Comparison of ENCODE assay signal across 9 mouse cellular contexts in genomic region chr11:85840031-85840802, GRCm38 (mm10). TPM values are rescaled to one million over a fixed set of nuclear protein-coding genes. Genes with fewer than 3 reads are reported as not detected.
DNase-seq lines count a peak whose midpoint lies in the region; ATAC-seq and TF ChIP-seq lines count a peak whose summit lies in the region.
"Had no signal": no experiment of that assay in that cellular context is flagged by ENCODE, and none has a peak within 500 bp of the region (broad histone marks: within the 10 kb centered on the region; RNA-seq: fewer than 3 reads in every experiment).

No protein-coding gene starts in this region.

- no peak overlapping the region for H3K9ac ChIP-seq in liver, embryonic 12.5 days
- no peak overlapping the region for H3K9ac ChIP-seq in forebrain, embryonic 11.5 days (ENCODE audit: low read length)
- peak overlapping the region; percentile 85 for H3K9ac ChIP-seq in kidney, postnatal 0 days (ENCODE audit: low read depth, low read length)
- H3K9ac ChIP-seq in neural tube, embryonic 14.5 days (replicated peaks; ENCODE audit: low read depth, low read length): peak overlapping the region; percentile 21; the same call in 1 of the 2 replicates

- TF ChIP-seq CTCF in kidney, postnatal 0 days (IDR thresholded peaks at IDR 0.05; ENCODE audit: low read depth): no peak

- ATAC-seq in liver, embryonic 12.5 days: no peak
- ATAC-seq in forebrain, embryonic 11.5 days (replicated peaks; ENCODE audit: low FRiP score): no peak
- no peak for ATAC-seq in kidney, postnatal 0 days (replicated peaks; ENCODE audit: low FRiP score, low read depth)
- no peak for ATAC-seq in neural tube, embryonic 14.5 days (ENCODE audit: low read depth)
- no peak for ATAC-seq in cerebellum, adult (ENCODE audit: insufficient number of reproducible peaks, low FRiP score, low TSS enrichment)

- peak overlapping the region; percentile 10; the same call in 1 of the 2 replicates for H3K4me3 ChIP-seq in liver, embryonic 12.5 days
- peak overlapping the region; percentile 9; the same call in 1 of the 2 replicates for H3K4me3 ChIP-seq in forebrain, embryonic 11.5 days (ENCODE audit: low read depth, low read length)
- H3K4me3 ChIP-seq in kidney, postnatal 0 days (replicated peaks; ENCODE audit: low read depth, low read length): peak overlapping the region; percentile 65
- H3K4me3 ChIP-seq in neural tube, embryonic 14.5 days (ENCODE audit: low read depth, low read length): 0 out of 2 replicates have a peak overlapping the region, but pooled peaks have one; percentile 1

- peaks cover 100% of the 10 kb centered on the region for H3K27me3 ChIP-seq in liver, embryonic 12.5 days (replicated peaks)
- peaks cover 79% of the 10 kb centered on the region for H3K27me3 ChIP-seq in forebrain, embryonic 11.5 days (ENCODE audit: control insufficient read depth, insufficient read depth, low read length)
- H3K27me3 ChIP-seq in kidney, postnatal 0 days (ENCODE audit: insufficient read depth, low read length): no peaks in the 10 kb centered on the region
- peaks cover 56% of the 10 kb centered on the region for H3K27me3 ChIP-seq in neural tube, embryonic 14.5 days (ENCODE audit: control insufficient read depth, insufficient read depth, low read length)

- no peak overlapping the region for H3K27ac ChIP-seq in liver, embryonic 12.5 days
- H3K27ac ChIP-seq in forebrain, embryonic 11.5 days (ENCODE audit: low read depth, low read length): no peak overlapping the region
- peak overlapping the region; percentile 75 for H3K27ac ChIP-seq in kidney, postnatal 0 days
- no peak overlapping the region for H3K27ac ChIP-seq in neural tube, embryonic 14.5 days (ENCODE audit: low read depth, low read length)

- H3K4me1 ChIP-seq in liver, embryonic 12.5 days: peaks cover 52% of the 10 kb centered on the region
- peaks cover 23% of the 10 kb centered on the region; the same call in 1 of the 2 replicates for H3K4me1 ChIP-seq in forebrain, embryonic 11.5 days (replicated peaks; ENCODE audit: control insufficient read depth, insufficient read depth, low read length)
- H3K4me1 ChIP-seq in kidney, postnatal 0 days (replicated peaks; ENCODE audit: insufficient read depth, low read length): peaks cover 15% of the 10 kb centered on the region; the same call in 1 of the 2 replicates
- peaks cover 12% of the 10 kb centered on the region for H3K4me1 ChIP-seq in neural tube, embryonic 14.5 days (ENCODE audit: control insufficient read depth, insufficient read depth, low read length)

- H3K4me2 ChIP-seq in liver, embryonic 12.5 days: peak overlapping the region; percentile 33
- H3K4me2 ChIP-seq in forebrain, embryonic 11.5 days (ENCODE audit: low read depth, low read length, severe bottlenecking): peak overlapping the region; percentile 21; the same call in 1 of the 2 replicates
- H3K4me2 ChIP-seq in kidney, postnatal 0 days (ENCODE audit: low read length): peak overlapping the region; percentile 72
- peak overlapping the region; percentile 14; the same call in 1 of the 2 replicates for H3K4me2 ChIP-seq in neural tube, embryonic 14.5 days (ENCODE audit: low read depth, low read length)

- H3K9me3 ChIP-seq in liver, embryonic 12.5 days (replicated peaks): no peaks in the 10 kb centered on the region
- H3K9me3 ChIP-seq in forebrain, embryonic 11.5 days (ENCODE audit: control insufficient read depth, low read length): no peaks in the 10 kb centered on the region
- no peaks in the 10 kb centered on the region for H3K9me3 ChIP-seq in kidney, postnatal 0 days (replicated peaks; ENCODE audit: low read length)
- no peaks in the 10 kb centered on the region for H3K9me3 ChIP-seq in neural tube, embryonic 14.5 days (ENCODE audit: control insufficient read depth, low read length)

- no peak for DNase-seq in liver
- DNase-seq in forebrain, embryonic 11.5 days (ENCODE audit: low spot score): no peak
- DNase-seq in kidney, postnatal 0 days (ENCODE audit: low spot score): no peak
- DNase-seq in ovary, postnatal 36 days (ENCODE audit: low spot score): no peak
- no peak for DNase-seq in urinary bladder, postnatal 4 days (ENCODE audit: low spot score in 2 of 2)

- no peaks in the 10 kb centered on the region for H3K36me3 ChIP-seq in liver, embryonic 12.5 days
- no peaks in the 10 kb centered on the region for H3K36me3 ChIP-seq in forebrain, embryonic 11.5 days (ENCODE audit: control insufficient read depth, insufficient read depth, low read length)
- H3K36me3 ChIP-seq in kidney, postnatal 0 days (ENCODE audit: insufficient read depth, low read length): peaks cover 31% of the 10 kb centered on the region; the same call in 1 of the 2 replicates
- H3K36me3 ChIP-seq in neural tube, embryonic 14.5 days (ENCODE audit: control insufficient read depth, insufficient read depth, low read length): no peaks in the 10 kb centered on the region

- 8% methylated on average over 27 of the region's 27 CpGs for WGBS in liver, embryonic 12.5 days (ENCODE audit: insufficient replicate concordance)
- 4% methylated on average over 27 of the region's 27 CpGs for WGBS in forebrain, embryonic 11.5 days
- 25% methylated on average over 27 of the region's 27 CpGs for WGBS in kidney, postnatal 0 days
- WGBS in neural tube, embryonic 14.5 days: 6% methylated on average over 27 of the region's 27 CpGs

RNA-seq across cellular contexts. Expression of gene Tbx2, which starts 7.9 kb away (rescaled TPM):
- polyA plus RNA-seq in liver, embryonic 12.5 days (2016; fragmentation: Nextera tagmentation; extraction: Ambion mirVana): 1.1 and 1.4 TPM in 2 replicates
- polyA plus RNA-seq in forebrain, embryonic 11.5 days (2014; fragmentation: Nextera tagmentation; extraction: Ambion mirVana): 1.5 and 2.0 TPM in 2 replicates
- 15.6 and 22.5 TPM in 2 replicates for polyA plus RNA-seq in kidney, postnatal 0 days (2015; fragmentation: Nextera tagmentation; extraction: Ambion mirVana)
- 0.37 and 1.2 TPM in 2 replicates for polyA plus RNA-seq in neural tube, embryonic 14.5 days (2014; fragmentation: Nextera tagmentation; extraction: Ambion mirVana)

RNA-seq across cellular contexts. Expression of gene Gm11444, which starts 9.9 kb away (rescaled TPM):
- polyA plus RNA-seq in liver, embryonic 12.5 days (2016; fragmentation: Nextera tagmentation; extraction: Ambion mirVana): not detected in 2 replicates
- polyA plus RNA-seq in forebrain, embryonic 11.5 days (2014; fragmentation: Nextera tagmentation; extraction: Ambion mirVana): not detected in 2 replicates
- not detected in 2 replicates for polyA plus RNA-seq in kidney, postnatal 0 days (2015; fragmentation: Nextera tagmentation; extraction: Ambion mirVana)
- polyA plus RNA-seq in neural tube, embryonic 14.5 days (2014; fragmentation: Nextera tagmentation; extraction: Ambion mirVana): not detected in 2 replicates
- polyA plus RNA-seq: gonadal fat pad, adult 2 months had no signal

RNA-seq across cellular contexts. Expression of gene Tbx4, which starts 46.0 kb away (rescaled TPM):
- 0.12 and 0.35 TPM in 2 replicates for polyA plus RNA-seq in liver, embryonic 12.5 days (2016; fragmentation: Nextera tagmentation; extraction: Ambion mirVana)
- polyA plus RNA-seq in forebrain, embryonic 11.5 days (2014; fragmentation: Nextera tagmentation; extraction: Ambion mirVana): 0.12 and 0.21 TPM in 2 replicates
- polyA plus RNA-seq in kidney, postnatal 0 days (2015; fragmentation: Nextera tagmentation; extraction: Ambion mirVana): 0.07 and 0.09 TPM in 2 replicates
- 0.20 and 0.28 TPM in 2 replicates for polyA plus RNA-seq in neural tube, embryonic 14.5 days (2014; fragmentation: Nextera tagmentation; extraction: Ambion mirVana)

Comparison
In these comparisons a context has a peak if more than half of its experiments do, and no peak if none do; other contexts are left out.
1. H3K4me2 ChIP-seq: peak in every context shown above with its lines; median percentile 72 in kidney, postnatal 0 days; 33 in liver, embryonic 12.5 days; 21 in forebrain, embryonic 11.5 days; 14 in neural tube, embryonic 14.5 days.
2. H3K4me3 ChIP-seq: peak in every context shown above with its lines; median percentile 65 in kidney, postnatal 0 days; 10 in liver, embryonic 12.5 days; 9 in forebrain, embryonic 11.5 days; 1 in neural tube, embryonic 14.5 days.
3. H3K9ac ChIP-seq: peak in kidney, postnatal 0 days (single experiment) and neural tube, embryonic 14.5 days (single experiment); none in liver, embryonic 12.5 days (single experiment) and forebrain, embryonic 11.5 days (single experiment).